Mouse (Mus musculus): ENCODE data around the gene Smagp. TPM values are rescaled to one million over a fixed set of nuclear protein-coding genes. Genes with fewer than 3 reads are reported as not detected.

The Smagp gene
- total RNA-seq, 2 experiments from 2014 or later = 2.4 to 4.6 TPM

GRCm38 (mm10) chr15:100598287-100598882 lies 38.4 kb downstream of the Smagp start:
- no peak for DNase-seq (ENCODE audit: low spot score)

- no peak for DNase-seq (ENCODE audit: low spot score)
These were observed 43.9 kb downstream of the Smagp start for GRCm38 (mm10) chr15:100592817-100593216.

GRCm38 (mm10) chr15:100590436-100590835 lies 46.3 kb downstream of the Smagp start:
- no peak for DNase-seq (ENCODE audit: low spot score)

GRCm38 (mm10) chr15:100588297-100588696 lies 48.4 kb downstream of the Smagp start:
- DNase-seq (ENCODE audit: low spot score) = no peak

GRCm38 (mm10) chr15:100587166-100587565 lies 49.6 kb downstream of the Smagp start:
- DNase-seq (ENCODE audit: low spot score) = no peak

- no peak for DNase-seq (ENCODE audit: low spot score)
These were observed 50.8 kb downstream of the Smagp start for GRCm38 (mm10) chr15:100585931-100586330.

- DNase-seq (ENCODE audit: low spot score) = no peak
These were observed 56.6 kb downstream of the Smagp start for GRCm38 (mm10) chr15:100580108-100580507.

- DNase-seq (ENCODE audit: low spot score) = no peak
These were observed 58.8 kb downstream of the Smagp start for GRCm38 (mm10) chr15:100577972-100578371.

- no peak for DNase-seq (ENCODE audit: low spot score)
These were observed 59.9 kb downstream of the Smagp start for GRCm38 (mm10) chr15:100576810-100577209.

- no peak for DNase-seq (ENCODE audit: low spot score)
These were observed 60.3 kb downstream of the Smagp start for GRCm38 (mm10) chr15:100576392-100576791.

GRCm38 (mm10) chr15:100575366-100575765 lies 61.4 kb downstream of the Smagp start:
- no peak for DNase-seq (ENCODE audit: low spot score)

- DNase-seq (ENCODE audit: low spot score) = no peak
These were observed 62.4 kb downstream of the Smagp start for GRCm38 (mm10) chr15:100574378-100574777.

- no peak for DNase-seq (ENCODE audit: low spot score)
These were observed 62.8 kb downstream of the Smagp start for GRCm38 (mm10) chr15:100573946-100574345.

Small RNA genes within 50 kb of the gene (microRNA-seq; reads per million reads assigned to microRNA genes)
- gene Mir6961 = not detected

Other genes with a start within 250 kb of the Smagp start
- gene Gm5475, start 214.8 kb downstream of the Smagp start, total RNA-seq (2021) = under 1 TPM in 1 of 2 experiments, not detected in 1; 0.09 TPM
- gene Slc11a2, start 211.9 kb downstream of the Smagp start, total RNA-seq (2021) = 10 to 100 TPM; 34.5 to 40.0 TPM
- 1 to 10 TPM; 6.7 to 7.5 TPM for gene Letmd1, start 167.9 kb downstream of the Smagp start, total RNA-seq (2021)
- gene Csrnp2, start 141.5 kb downstream of the Smagp start, total RNA-seq (2021) = 1 to 10 TPM; 3.2 to 3.7 TPM
- gene Tfcp2, start 84.9 kb downstream of the Smagp start, total RNA-seq (2021) = 10 to 100 TPM; 11.3 to 11.5 TPM
- 10 to 100 TPM; 13.8 to 17.7 TPM for gene Pou6f1, start 37.0 kb downstream of the Smagp start, total RNA-seq (2021)
- gene Dazap2, start 21.6 kb downstream of the Smagp start, total RNA-seq (2021) = 10 to 100 TPM; 71.6 to 73.4 TPM
- under 1 TPM; 0.37 to 0.50 TPM for gene Bin2, start 32.6 kb upstream of the Smagp start, total RNA-seq (2021)
- 1 to 10 TPM; 1.2 TPM for gene Cela1, start 51.0 kb upstream of the Smagp start, total RNA-seq (2021)
- gene Galnt6, start 92.4 kb upstream of the Smagp start, total RNA-seq (2021) = under 1 TPM in 1 of 2 experiments, not detected in 1; 0.12 TPM
- gene Slc4a8, start 124.8 kb upstream of the Smagp start, total RNA-seq (2021) = 1 to 10 TPM in 1 of 2 experiments, under 1 TPM in 1; 0.76 to 2.0 TPM
- under 1 TPM; 0.07 to 0.37 TPM for gene Scn8a, start 232.9 kb upstream of the Smagp start, total RNA-seq (2021)